Mouse (Mus musculus) heart, embryonic 13.5 days (tissue): ENCODE results near the gene Rrnad1. TPM values are rescaled to one million over a fixed set of nuclear protein-coding genes. Genes with fewer than 3 reads are reported as not detected.
"Not testable (repeated sequence)": the region's sequence is repeated elsewhere in the genome, so short reads cannot be mapped to it uniquely, and the experiment has no call there.

Source experiments
- ATAC-seq: fragments of 200-750 bp; cut with Nextera tagmentation; 2 replicates; pipeline ENCODE4 v1.8.0; 2017; ENCODE audit warnings: moderate TSS enrichment; ENCODE audit not compliant: insufficient number of reproducible peaks, low FRiP score, low TSS enrichment; ENCODE audit errors: extremely low read depth
- H3K27ac ChIP-seq: fragments of 300-500 bp; sonication (generic); replicated peaks from 2 replicates; pipeline ENCODE4 v1.5.1; 2015; ENCODE audit warnings: moderate library complexity, mild to moderate bottlenecking, inconsistent platforms
- H3K27me3 ChIP-seq: fragments of 300-500 bp; sonication (generic); replicated peaks from 2 replicates; pipeline ENCODE4 v1.6.1; 2015; ENCODE audit warnings: mild to moderate bottlenecking, inconsistent platforms
- H3K36me3 ChIP-seq: fragments of 300-500 bp; sonication (generic); 2 replicates; pipeline ENCODE4 v1.6.1; 2015; ENCODE audit warnings: mild to moderate bottlenecking, inconsistent platforms
- H3K4me1 ChIP-seq: fragments of 300-500 bp; sonication (generic); 2 replicates; pipeline ENCODE4 v1.6.1; 2015; ENCODE audit warnings: inconsistent platforms
- H3K4me2 ChIP-seq: fragments of 300-500 bp; sonication (generic); 2 replicates; pipeline ENCODE4 v1.6.1; 2015; ENCODE audit warnings: inconsistent platforms, mild to moderate bottlenecking, moderate library complexity
- H3K4me3 ChIP-seq: fragments of 300-500 bp; sonication (generic); 2 replicates; pipeline ENCODE4 v1.5.1; 2015; ENCODE audit warnings: moderate library complexity, mild to moderate bottlenecking, inconsistent platforms
- H3K9ac ChIP-seq: fragments of 300-500 bp; sonication (generic); 2 replicates; pipeline ENCODE4 v1.6.1; 2015; ENCODE audit warnings: inconsistent platforms, mild to moderate bottlenecking, moderate library complexity
- H3K9me3 ChIP-seq: fragments of 300-500 bp; sonication (generic); 2 replicates; pipeline ENCODE4 v1.6.1; 2016; ENCODE audit warnings: inconsistent platforms
- WGBS: fragments of 180-500 bp; shearing (Covaris S2); methylation state at CpG from one replicate; pipeline ENCODE4 v1.1.7; 2015; ENCODE audit warnings: mixed read lengths; 5-methylcytosine and 5-hydroxymethylcytosine counted together
- polyA plus RNA-seq: library from polyadenylated mRNA; unstranded; fragments of >200 nt; fragmentation: Nextera tagmentation; extraction: Ambion mirVana; gene quantifications from 2 replicates; pipeline ENCODE4 v1.2.1, GENCODE M21; 2015

Gene Rrnad1
- polyA plus RNA-seq, 1 experiment from 2014 or later: 16.0 TPM

DNA sequence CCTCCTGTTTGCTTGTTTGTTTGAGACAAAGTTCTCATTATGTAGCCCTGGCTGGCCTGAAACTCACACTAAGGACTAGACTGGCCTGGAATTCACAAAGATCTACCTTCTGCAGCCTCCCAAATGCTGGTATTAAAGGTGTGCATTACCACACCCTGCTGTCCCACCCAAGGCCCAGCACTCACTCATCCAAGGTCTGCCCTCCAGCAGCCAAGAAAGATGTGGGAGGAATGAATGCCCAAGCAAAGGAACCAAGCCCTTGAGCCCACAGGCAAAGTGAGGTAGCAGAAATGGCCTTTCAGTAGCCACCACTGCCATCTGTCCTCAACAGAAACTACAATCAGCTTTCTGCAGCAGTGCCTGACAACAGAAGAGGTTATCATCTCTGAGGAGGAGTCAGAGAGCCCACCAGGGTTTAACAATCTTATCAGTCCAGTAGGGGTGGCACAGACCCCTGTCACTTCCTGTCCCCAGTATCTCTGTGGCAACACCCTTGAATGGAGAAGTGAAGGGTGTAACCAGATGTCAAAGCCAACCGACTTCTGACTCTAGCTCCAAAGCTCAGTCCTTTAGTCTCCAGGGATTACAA, 29.4 kb downstream of the Rrnad1 start:
- Histone ChIP-seq H3K4me3 (no peak overlapping the region), H3K27ac (peak overlapping the region; percentile 12; the same call in 1 of the 2 replicates), H3K9ac (no peak overlapping the region), H3K4me2 (peak overlapping the region; percentile 24; the same call in 1 of the 2 replicates), H3K27me3 (no peaks in the 10 kb centered on the region), H3K4me1 (peaks cover 9% of the 10 kb centered on the region), H3K9me3 (no peaks in the 10 kb centered on the region), H3K36me3 (no peaks in the 10 kb centered on the region)
- WGBS: 0% methylated on average over 1 of the region's 1 CpGs
- ATAC-seq: no peak

DNA sequence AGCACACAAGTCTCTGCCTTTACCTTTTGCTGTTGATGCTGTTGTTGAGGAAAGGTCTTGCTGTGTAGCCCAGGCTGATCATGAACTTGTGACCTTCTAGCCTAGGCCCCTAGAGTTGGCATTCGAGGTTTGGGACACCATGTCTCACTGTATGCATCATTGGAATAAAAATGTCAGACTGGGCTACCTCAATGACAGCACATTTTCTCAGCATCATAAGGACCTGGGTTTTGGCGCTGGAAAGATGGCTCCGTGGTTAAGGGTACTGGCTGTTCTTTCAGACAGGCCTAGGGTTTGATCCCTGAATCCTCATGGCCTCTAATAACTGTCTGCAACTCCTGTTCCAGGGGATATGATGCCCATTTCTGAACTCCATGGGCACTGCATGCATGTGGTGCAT, 30.7 kb downstream of the Rrnad1 start:
- Histone ChIP-seq H3K9ac (no peak overlapping the region), H3K27ac (no peak overlapping the region), H3K4me1 (peaks cover 9% of the 10 kb centered on the region), H3K9me3 (no peaks in the 10 kb centered on the region), H3K4me3 (no peak overlapping the region), H3K36me3 (no peaks in the 10 kb centered on the region), H3K27me3 (no peaks in the 10 kb centered on the region), H3K4me2 (no peak overlapping the region)
- ATAC-seq: no peak
- 86% methylated on average over 3 of the region's 3 CpGs for WGBS

DNA sequence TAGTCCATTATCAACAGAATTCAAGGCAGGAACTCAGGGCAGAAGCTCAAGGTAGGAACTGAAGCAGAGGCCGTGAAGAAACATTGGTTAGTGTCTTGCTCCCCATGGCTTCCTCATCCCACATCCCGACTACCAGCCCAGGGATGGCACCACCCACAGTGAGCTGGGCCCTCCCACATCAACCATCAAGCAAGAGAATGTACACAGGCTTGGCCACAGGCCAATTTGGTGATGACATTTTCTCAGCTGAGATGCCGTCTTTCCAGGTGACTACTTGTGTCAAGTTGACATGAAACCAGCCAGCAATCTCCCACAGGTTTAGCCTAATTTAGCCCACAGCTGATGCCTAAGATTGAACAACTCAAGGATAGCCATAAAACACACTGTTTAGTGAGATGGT, 31.3 kb downstream of the Rrnad1 start:
- Histone ChIP-seq H3K9me3 (no peaks in the 10 kb centered on the region), H3K4me3 (no peak overlapping the region), H3K27ac (no peak overlapping the region), H3K36me3 (no peaks in the 10 kb centered on the region), H3K27me3 (no peaks in the 10 kb centered on the region), H3K9ac (no peak overlapping the region), H3K4me2 (no peak overlapping the region), H3K4me1 (peaks cover 9% of the 10 kb centered on the region)
- no peak for ATAC-seq
- WGBS: 64% methylated on average over 3 of the region's 3 CpGs

DNA sequence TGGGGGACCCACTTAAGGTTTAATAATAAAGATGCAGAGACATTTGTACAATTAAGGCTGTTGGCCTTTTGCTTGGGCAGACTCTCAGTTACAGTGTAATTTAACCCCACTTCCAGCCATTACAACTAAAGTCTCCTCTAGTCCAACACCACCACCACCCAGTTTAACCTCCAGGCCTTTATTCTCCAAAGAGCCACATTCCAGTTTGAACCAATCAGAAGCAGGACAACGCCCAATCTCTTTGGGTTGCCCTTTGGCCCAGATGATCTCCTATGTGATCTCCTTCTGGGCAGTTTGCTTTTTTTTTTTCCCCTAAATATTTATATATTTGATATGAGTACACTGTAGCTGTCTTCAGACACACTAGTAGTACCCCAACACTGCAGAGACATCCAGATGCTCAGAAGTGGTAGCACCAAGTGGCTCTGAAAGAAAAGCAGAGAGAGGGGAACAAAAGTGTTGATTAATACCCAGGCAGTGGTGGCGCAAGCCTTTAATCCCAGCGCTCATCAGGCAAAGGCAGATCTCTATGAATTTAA, 37.1 kb downstream of the Rrnad1 start:
- 72% methylated on average over 3 of the region's 3 CpGs for WGBS

DNA sequence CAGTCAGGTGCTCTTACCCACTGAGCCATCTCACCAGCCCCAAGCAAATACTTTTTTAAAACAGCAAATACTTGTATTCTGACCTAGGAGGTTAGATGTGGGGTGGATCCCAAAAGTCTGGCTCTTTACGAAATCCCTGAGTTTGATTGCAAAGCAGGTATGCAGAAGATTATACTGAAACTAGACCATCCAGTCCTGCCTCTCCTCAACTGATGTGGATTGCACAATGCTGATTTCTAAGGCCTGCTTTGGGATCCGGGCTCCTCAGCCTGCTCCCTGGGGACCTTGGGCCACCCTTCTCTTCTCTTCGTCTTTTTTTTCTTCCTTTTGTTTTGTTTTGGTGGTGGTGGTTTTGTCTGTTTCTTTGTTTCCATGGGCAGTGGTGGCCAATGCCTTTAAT, 39.0 kb downstream of the Rrnad1 start:
- no peak for ATAC-seq
- no peak overlapping the region for H3K27ac ChIP-seq
- H3K4me2 ChIP-seq: no peak overlapping the region
- no peak overlapping the region for H3K4me3 ChIP-seq
- no peaks in the 10 kb centered on the region for H3K4me1 ChIP-seq
- H3K9me3 ChIP-seq: peaks cover 12% of the 10 kb centered on the region
- no peaks in the 10 kb centered on the region for H3K27me3 ChIP-seq
- H3K36me3 ChIP-seq: no peaks in the 10 kb centered on the region
- WGBS: 67% methylated on average over 3 of the region's 3 CpGs
- H3K9ac ChIP-seq: no peak overlapping the region

More for the DNA sequence above, 37.1 kb downstream of the Rrnad1 start:
- Histone ChIP-seq H3K4me1 (no peaks in the 10 kb centered on the region), H3K27me3 (no peaks in the 10 kb centered on the region), H3K4me3 (no peak overlapping the region), H3K27ac (no peak overlapping the region), H3K9ac (no peak overlapping the region), H3K9me3 (peaks cover 8% of the 10 kb centered on the region), H3K4me2 (no peak overlapping the region), H3K36me3 (no peaks in the 10 kb centered on the region)
- ATAC-seq: no peak

DNA sequence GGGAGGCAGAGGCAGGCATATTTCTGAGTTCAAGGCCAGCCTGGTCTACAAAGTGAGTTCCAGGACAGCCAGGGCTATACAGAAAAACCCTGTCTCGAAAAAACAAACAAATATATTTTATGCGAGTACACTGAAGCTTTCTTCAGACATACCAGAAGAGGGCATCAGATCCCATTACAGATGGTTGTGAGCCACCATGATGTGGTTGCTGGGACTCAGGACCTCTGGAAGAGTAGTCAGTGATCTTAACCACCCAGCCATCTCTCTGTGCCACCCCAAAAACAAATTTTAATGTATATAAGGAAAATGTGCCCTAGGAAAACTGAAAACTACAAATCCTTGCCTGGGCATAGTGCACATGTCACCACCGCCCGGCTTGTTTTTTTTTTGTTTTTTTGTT, 43.1 kb downstream of the Rrnad1 start:
- Histone ChIP-seq H3K4me1 (peaks cover 22% of the 10 kb centered on the region), H3K9me3 (peaks cover 12% of the 10 kb centered on the region)
- not testable (repeated sequence) for H3K27ac ChIP-seq, H3K9ac ChIP-seq, H3K4me2 ChIP-seq, H3K4me3 ChIP-seq, H3K36me3 ChIP-seq, ATAC-seq, H3K27me3 ChIP-seq
- 86% methylated on average over 4 of the region's 4 CpGs for WGBS

DNA sequence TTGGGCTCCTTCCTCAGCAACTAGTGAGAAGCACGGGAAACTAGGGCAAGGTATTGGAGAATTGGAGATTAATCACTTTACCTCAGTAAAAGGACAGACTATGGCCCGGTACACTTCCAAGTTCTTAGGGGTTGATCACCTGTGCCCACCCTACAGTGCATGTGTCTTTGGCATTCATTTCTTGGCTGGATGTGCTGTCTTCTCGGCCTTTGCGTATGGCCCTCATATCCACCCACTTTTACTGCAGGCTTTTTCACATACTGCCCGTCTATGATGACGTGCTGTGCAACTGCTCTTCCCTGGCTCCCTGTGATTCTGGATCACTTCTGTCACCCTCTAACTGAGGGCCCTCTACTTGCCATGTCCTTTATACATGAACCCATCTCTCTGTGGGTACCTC, 44.1 kb downstream of the Rrnad1 start:
- 78% methylated on average over 6 of the region's 6 CpGs for WGBS
- peak overlapping the region; percentile 79 for H3K9ac ChIP-seq
- peaks cover 11% of the 10 kb centered on the region for H3K36me3 ChIP-seq
- H3K9me3 ChIP-seq: peaks cover 12% of the 10 kb centered on the region
- peak overlapping the region; percentile 97 for H3K4me2 ChIP-seq
- no peak for ATAC-seq
- peaks cover 24% of the 10 kb centered on the region for H3K4me1 ChIP-seq
- H3K4me3 ChIP-seq: peak overlapping the region; percentile 85
- no peak overlapping the region for H3K27ac ChIP-seq
- H3K27me3 ChIP-seq: no peaks in the 10 kb centered on the region

DNA sequence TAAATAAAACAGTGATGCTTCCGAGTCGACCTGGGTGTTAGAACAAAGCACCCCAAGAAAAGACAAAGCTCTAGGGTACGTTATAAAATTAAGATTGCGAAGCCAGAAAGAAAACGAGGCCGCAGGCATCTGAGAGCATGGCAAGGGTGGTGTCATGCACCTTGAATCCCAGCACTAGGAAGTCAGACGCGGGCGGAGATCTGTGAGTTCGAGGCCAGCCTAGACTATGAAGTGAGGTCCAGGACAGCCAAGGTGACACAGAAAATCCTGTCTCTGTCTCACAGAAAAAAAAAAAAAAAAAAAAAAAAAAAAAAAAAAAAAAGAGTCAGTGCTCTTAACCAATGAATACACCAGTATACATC, 44.5 kb downstream of the Rrnad1 start:
- H3K27ac ChIP-seq: peak overlapping the region; percentile 95; the same call in 1 of the 2 replicates
- peaks cover 12% of the 10 kb centered on the region for H3K9me3 ChIP-seq
- peak overlapping the region; percentile 97 for H3K4me2 ChIP-seq
- H3K4me3 ChIP-seq: peak overlapping the region; percentile 85
- peak; percentile 2; the same call in 1 of the 2 replicates for ATAC-seq
- 9% methylated on average over 10 of the region's 10 CpGs for WGBS
- peak overlapping the region; percentile 79 for H3K9ac ChIP-seq
- peaks cover 24% of the 10 kb centered on the region for H3K4me1 ChIP-seq
- H3K27me3 ChIP-seq: no peaks in the 10 kb centered on the region
- H3K36me3 ChIP-seq: peaks cover 15% of the 10 kb centered on the region

DNA sequence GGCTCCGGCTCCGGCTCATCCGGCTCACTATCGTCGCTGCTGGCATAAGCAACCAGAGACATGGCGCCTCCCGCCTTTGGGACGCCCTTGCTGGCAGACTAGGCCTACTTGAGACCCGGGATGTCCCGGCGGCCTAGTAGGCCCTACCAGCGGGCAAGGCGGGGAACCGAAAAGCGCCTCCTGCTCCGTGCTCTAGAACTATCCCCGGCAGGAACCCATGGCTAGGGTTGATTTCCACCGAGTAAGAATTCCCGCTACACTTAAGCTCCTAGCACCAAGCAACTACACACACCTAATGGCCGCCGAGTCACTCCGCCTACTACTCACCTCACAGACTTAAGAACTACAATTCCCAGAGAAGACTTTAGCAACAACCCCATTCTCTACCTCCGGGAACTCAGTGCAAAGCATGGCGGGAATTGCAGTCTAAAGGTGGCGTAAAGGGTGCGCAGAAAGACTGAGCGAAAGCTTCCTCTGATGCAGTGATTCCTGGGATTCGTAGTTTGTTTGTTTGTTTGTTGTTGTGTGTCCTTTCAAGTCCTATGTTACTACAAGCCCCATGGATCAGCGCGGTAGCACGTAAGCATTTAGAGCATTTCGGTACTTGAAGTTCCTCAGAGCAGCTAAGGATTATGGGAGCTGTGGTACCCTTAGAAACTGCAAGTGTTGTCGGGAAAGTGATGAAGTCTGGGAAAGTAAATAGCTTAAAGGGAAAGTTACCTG, 45.1 kb downstream of the Rrnad1 start, which contains the start of gene Prcc:
TSS of gene Prcc (minus strand) at position 328 of the 723 bp plus-strand sequence.
- H3K4me3 ChIP-seq: peak within 1 kb of the TSS; percentile 85
- WGBS: under 1% methylated on average over 33 of the region's 33 CpGs
- H3K9me3 ChIP-seq: peaks cover 12% of the 10 kb centered on the region
- peak within 1 kb of the TSS; percentile 95 for H3K27ac ChIP-seq
- H3K36me3 ChIP-seq: peaks cover 21% of the 10 kb centered on the region
- ATAC-seq: peak; percentile 94
- peaks cover 24% of the 10 kb centered on the region for H3K4me1 ChIP-seq
- no peaks in the 10 kb centered on the region for H3K27me3 ChIP-seq
- H3K9ac ChIP-seq: peak within 1 kb of the TSS; percentile 98
- peak within 1 kb of the TSS; percentile 97 for H3K4me2 ChIP-seq

DNA sequence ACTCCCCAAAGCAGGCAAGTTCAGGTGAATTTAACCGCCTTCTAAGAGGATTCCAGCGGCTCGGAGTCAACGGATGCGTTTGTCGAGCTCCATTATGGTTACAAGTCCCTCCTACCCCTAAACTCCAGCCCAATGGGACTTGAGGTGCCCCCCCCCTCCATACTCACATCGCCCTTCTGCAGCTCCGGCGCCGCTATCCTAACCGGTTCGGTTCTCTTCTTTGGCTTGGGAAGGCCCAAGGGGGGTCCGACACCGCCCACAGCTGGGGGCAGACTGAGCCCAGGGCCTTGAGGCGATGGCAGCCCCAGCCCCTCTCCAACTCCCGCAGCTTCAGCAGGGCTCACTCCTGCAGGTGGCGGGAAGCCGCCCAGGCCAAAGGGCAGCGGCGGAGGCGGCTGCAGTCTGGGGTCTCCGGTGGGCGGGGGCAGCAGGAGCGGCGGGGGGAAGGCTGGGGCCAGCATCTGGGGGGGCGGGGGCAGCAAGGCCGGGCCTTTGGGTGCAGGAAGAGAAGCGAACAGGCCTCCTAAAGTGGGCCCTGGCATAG, 45.7 kb downstream of the Rrnad1 start:
- Histone ChIP-seq H3K4me3 (peak overlapping the region; percentile 85), H3K36me3 (peaks cover 27% of the 10 kb centered on the region), H3K27ac (peak overlapping the region; percentile 95), H3K9ac (peak overlapping the region; percentile 98), H3K4me2 (peak overlapping the region; percentile 97), H3K9me3 (peaks cover 12% of the 10 kb centered on the region), H3K4me1 (peaks cover 24% of the 10 kb centered on the region), H3K27me3 (no peaks in the 10 kb centered on the region)
- under 1% methylated on average over 28 of the region's 28 CpGs for WGBS
- ATAC-seq: no peak; the same call in none of the 2 replicates

DNA sequence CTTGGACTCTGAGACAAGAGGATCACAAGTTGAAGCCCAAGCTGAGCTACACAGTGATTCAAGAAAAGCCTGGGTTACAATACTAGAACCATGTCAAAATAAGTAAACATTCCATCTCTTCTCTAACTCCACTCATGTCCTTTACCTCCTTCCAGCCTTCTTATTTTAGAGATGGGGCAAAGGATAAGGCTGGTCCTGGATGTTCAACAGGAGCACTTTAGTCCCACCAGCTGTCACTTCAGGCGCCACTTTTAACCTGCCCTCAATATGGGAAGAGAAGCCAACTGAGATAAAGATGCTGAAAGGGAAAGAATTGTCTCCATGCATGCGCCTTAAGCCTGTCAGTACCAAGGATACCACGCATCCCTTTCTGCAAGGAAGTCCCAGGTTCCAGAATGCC, 46.2 kb downstream of the Rrnad1 start:
- Histone ChIP-seq H3K4me1 (peaks cover 24% of the 10 kb centered on the region), H3K27me3 (no peaks in the 10 kb centered on the region), H3K36me3 (peaks cover 30% of the 10 kb centered on the region), H3K9me3 (peaks cover 12% of the 10 kb centered on the region), H3K4me2 (peak overlapping the region; percentile 97), H3K4me3 (peak overlapping the region; percentile 85), H3K9ac (peak overlapping the region; percentile 98), H3K27ac (peak overlapping the region; percentile 95)
- 0% methylated on average over 3 of the region's 3 CpGs for WGBS
- ATAC-seq: no peak
